Mouse (Mus musculus) small intestine, adult 2 months (tissue): ENCODE data around the gene Arl6ip1.

Source experiments
- CTCF ChIP-seq: fragments of 200-500 bp; IDR thresholded peaks from 2 replicates; pipeline ENCODE4 v1.5.1; 2012; ENCODE audit warnings: low read depth, mild to moderate bottlenecking, control low read depth, inconsistent platforms, low read length, moderate library complexity, mixed read lengths; ENCODE audit not compliant: insufficient replicate concordance, insufficient read length; ENCODE audit errors: extremely low read depth
- POLR2A ChIP-seq: fragments of 200-500 bp; IDR thresholded peaks from 2 replicates; pipeline ENCODE4 v1.6.1; 2012; ENCODE audit warnings: low read depth, mild to moderate bottlenecking, control low read depth, inconsistent platforms, low read length, moderate library complexity

- no peak for TF ChIP-seq CTCF
- no peak for TF ChIP-seq POLR2A
Measured at GRCm38 (mm10) chr7:118141271-118141670, 11.8 kb upstream of the Arl6ip1 start.
